Mouse (Mus musculus): ENCODE data around the gene Nek9. TPM values are rescaled to one million over a fixed set of nuclear protein-coding genes. Genes with fewer than 3 reads are reported as not detected.
A peak's percentile ranks its signal among the peaks of the same experiment; 100 is the strongest.

The Nek9 gene
- total RNA-seq, 2 experiments from 2014 or later = 47.7 to 51.9 TPM

DNA sequence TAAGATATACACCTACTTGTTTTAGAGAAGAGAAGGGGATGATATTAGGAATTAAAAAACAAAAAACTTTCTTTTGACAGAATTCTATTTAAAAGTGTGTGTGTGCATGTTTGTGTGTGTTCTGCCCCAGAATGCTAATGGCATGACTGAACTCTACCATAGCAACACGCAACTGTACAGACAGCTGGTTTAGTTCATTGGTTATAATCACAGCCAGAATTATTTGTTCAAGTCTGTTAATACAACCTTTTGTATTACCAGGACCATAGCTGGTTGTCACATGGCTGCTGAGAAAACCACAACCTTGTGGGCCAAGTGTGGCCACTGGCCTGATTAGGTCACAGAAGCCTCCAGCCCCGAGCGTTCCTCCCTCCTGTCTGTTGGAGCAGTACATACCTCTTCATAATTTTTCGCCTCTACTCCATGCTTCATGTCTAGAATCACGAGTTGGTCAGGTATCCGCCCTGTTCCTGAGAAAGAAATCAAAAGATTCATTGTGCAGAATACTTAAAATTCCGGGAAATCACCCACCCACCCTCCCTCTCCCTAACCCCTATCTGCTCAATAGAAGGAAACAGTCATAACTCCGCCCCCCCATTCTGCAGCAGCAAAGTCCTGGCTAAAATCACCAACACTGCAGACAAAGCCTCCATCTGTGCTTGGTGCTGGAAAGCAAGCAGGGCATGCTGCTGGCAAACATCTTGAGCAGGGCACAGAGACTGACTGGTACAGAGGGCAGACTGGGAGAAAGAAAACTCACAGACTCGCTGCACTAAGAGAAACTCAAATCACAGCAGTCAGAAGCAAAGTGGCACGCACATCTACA lies 11.5 kb upstream of the Nek9 start:
- DNase-seq = no peak
- intact Hi-C loops (cut with DNase I; ENCODE audit: low total_unique reads) = no loop called here

DNA sequence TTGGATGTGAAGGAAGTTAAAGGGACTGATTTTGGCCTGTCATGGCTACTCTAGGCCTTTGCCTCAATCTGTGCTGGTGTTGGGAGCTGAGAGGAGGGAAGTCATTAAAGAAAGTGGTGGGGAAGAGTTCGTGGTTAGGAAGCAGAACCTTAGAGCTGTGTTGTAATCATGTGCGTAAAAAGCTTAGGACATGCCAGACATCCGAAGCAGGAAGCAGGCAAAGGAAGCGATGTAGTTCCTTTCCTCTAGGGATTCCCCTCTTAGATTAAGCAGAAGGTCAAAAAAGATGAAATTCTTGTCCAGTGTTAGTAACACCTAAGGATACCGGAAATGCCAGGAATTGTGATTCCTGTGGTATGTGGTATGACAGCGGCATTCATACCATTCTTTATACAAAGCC lies 9.2 kb upstream of the Nek9 start:
- intact Hi-C loops (cut with DNase I; ENCODE audit: low total_unique reads) = loop anchor here (5.0 kb wide), 1 partner anchor 314 kb away; no protein-coding TSS in a partner anchor

DNA sequence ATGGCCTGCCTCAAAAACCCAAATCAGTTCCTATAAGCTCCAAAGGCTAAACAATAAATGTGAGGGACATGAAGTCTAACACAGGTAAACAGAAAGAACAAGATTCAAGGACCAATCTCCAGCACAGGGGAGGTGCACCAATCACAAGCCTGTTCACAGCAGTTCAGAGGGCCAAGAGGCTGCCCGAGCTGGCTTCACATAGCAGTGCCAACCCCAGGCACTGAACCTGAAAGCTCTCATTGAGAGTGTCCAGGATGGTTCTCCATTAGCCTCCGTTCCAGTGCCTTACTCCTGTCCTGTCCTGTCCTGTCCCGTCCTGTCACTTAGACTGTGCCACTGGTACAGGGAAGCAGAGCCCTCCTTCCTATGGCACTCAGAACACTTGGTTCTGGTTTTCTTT lies 8.0 kb upstream of the Nek9 start:
- DNase-seq = no peak
- intact Hi-C loops (cut with DNase I; ENCODE audit: low total_unique reads) = loop anchor here (5.0 kb wide), 1 partner anchor 315 kb away; no protein-coding TSS in a partner anchor

More for the DNA sequence above, 9.2 kb upstream of the Nek9 start:
- DNase-seq = no peak

DNA sequence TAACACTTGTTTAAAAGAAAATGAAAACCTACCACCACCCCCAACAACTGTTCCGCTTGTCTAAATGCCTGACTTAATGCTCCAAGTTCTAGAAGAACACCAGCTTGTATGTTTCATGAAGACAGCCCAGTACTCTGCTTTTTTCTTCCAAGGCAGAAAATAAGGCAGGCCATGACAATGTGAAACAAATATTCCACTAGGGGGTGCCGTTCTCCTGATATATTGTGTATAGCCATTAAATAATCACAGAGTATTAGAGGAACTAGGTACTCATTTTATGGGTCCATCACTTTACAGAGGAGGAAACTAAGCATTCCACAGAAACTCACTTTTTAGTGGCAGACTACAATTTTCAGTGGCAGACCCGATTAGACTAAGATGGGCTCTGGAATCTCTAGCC lies 7.2 kb upstream of the Nek9 start:
- intact Hi-C loops (cut with DNase I; ENCODE audit: low total_unique reads) = loop anchor here (5.0 kb wide), 1 partner anchor 316 kb away; no protein-coding TSS in a partner anchor
- no peak for DNase-seq

DNA sequence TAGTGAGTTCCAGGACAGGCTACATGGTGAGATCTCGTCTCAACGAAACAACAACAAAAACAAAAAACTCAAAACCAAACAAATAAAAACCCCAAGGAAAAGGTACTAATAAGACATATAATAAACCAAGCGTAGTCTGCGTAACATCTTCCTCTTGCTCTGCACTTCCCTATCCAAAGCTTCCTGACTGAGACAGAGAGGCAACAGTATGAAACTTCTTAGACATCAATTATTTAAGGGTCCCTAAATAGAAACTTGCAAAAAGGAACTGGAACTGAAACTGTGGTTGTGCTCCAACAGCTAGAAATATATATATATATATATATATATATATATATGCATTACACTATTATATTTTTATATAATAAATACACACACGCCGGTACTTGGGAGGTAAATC lies 6.4 kb upstream of the Nek9 start:
- intact Hi-C loops (cut with DNase I; ENCODE audit: low total_unique reads) = loop anchor here (2.0 to 5.0 kb wide), 2 partner anchors 141 to 317 kb away; no protein-coding TSS in a partner anchor

DNA sequence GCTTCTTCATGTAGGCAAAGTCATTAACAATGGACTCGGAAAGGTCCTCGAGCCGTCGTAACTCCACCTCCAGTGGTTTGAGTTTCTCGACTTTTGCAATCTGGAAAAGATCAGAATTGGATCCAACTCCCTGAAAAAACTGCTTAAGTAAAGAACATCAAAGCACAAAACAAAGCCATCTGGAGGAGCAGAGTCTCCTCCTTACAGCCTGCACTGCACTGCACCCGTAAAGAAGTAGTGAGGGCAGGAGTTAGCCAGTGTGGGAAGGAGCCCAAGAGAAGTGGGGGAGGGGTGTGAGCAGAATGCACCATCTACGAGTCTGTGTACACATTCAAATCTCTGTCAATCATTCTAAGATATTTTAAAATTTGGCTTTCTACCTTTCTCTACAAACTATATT lies 5.1 kb upstream of the Nek9 start:
- no peak for DNase-seq
- intact Hi-C loops (cut with DNase I; ENCODE audit: low total_unique reads) = loop anchor here (2.0 kb wide), 1 partner anchor 143 kb away; no protein-coding TSS in a partner anchor

More for the DNA sequence above, 6.4 kb upstream of the Nek9 start:
- DNase-seq = no peak

DNA sequence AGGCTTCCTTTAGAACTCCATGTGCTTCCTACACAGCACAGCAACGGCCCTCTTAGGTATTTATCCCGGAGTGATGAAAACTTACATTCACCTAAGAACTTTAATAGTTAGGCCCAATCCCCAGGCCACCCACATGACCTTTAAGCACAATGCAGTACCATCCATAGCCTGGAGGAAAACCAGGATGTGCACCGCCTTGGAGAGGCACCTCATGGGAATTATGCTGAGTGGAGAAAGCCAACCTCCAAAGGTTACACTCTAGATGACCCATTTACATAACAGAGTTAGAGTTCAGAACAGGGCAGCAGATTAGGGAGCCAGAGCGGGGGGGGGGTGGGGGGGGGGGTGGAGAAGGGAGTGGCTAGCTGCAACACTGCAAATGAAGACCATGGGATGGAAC lies 3.1 kb upstream of the Nek9 start:
- DNase-seq = no peak
- intact Hi-C loops (cut with DNase I; ENCODE audit: low total_unique reads) = no loop called here

DNA sequence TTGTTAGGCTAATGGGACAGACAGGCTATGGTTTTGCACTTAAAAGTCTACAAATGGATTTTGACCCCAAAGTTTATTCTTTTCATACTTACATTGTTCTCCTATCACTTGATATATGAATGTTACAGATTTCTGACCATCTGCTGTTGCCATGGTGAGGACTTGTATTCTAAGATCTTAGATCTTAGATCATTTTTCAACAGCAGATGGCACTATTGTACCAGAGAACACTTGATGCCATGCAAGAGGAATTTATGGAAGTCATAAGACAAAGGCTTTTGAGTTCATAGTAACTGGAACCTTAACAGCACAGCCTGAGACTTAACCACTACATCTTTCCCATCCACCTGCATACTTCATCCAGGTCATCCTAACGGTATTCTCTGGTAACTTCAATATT lies 2.0 kb upstream of the Nek9 start:
- DNase-seq = no peak
- intact Hi-C loops (cut with DNase I; ENCODE audit: low total_unique reads) = no loop called here

DNA sequence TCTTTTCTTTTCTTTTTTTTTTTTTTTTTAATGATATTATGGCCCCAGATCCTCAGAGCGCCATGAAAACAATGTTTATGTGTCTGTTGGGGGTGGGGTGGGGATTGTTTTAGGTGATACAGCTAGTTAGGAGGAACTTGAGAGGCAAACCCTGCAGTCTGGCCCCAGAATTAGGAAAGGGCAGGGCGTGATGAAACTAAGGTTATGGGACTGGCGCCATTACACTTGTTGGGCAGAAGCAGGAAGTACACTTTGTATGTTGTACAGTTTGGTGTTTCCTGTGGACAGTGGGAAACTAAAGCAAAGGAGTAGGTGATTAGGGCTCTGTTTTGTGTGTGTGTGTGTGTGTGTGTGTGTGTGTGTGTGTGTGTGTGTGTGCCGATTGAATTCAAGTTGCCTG lies 785 bp upstream of the Nek9 start:
- DNase-seq = no peak
- intact Hi-C loops (cut with DNase I; ENCODE audit: low total_unique reads) = no loop called here

DNA sequence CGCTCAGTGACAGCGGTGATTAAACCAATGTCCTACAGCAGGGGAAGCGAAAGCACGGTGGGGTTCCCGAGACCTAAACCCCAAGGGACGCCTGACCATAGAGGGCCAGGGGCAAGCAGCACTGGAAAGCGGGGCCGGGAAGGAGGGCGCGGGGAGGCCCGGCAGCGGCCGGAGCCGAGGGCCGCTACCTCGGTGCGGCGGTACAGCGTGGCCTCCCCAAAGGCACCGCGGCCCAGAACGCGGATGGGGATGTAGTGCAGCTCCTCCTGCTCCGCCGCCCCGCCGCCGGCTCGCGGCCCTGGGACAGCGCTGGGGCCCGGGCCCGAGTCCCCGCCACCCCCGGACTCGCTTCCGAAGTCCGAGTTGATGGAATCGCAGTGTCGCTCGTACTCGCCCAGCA lies 347 bp downstream of the Nek9 start:
- intact Hi-C loops (cut with DNase I; ENCODE audit: low total_unique reads) = no loop called here
- peak; percentile 26 for DNase-seq

DNA sequence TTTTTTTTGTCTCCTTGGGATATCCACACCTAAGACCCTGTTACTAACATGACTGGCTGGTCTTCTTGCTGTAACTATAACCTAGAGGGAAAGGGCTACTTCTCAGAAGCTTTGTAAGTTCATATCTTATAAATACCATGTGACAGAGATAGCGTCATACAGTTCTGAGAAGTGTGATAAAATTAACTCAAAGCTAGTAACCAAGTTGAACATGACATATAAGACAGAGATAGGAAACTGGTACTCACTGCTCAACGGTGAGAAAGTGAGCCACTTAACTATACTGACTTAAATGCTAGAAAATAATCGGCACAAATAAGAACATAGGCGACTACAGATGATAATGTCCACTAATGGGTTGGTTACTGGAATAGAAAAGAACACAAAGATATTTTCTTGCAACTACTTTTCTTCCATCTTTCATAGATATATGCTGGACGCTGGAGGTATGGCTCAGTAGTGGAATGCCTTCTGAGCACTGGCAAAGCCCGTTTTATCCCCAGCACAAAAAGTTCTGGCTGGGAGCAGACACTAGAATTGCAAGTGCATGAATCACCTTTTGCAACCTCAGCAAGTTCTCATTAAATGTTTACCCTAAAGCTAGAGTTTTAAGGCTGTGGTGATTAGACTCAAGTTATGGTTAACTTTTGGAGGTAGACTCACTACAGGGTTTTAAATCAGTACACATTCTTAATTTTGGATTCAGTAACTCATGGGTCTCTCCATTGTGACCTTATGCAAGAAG lies 1.4 kb downstream of the Nek9 start:
- intact Hi-C loops (cut with DNase I; ENCODE audit: low total_unique reads) = no loop called here

DNA sequence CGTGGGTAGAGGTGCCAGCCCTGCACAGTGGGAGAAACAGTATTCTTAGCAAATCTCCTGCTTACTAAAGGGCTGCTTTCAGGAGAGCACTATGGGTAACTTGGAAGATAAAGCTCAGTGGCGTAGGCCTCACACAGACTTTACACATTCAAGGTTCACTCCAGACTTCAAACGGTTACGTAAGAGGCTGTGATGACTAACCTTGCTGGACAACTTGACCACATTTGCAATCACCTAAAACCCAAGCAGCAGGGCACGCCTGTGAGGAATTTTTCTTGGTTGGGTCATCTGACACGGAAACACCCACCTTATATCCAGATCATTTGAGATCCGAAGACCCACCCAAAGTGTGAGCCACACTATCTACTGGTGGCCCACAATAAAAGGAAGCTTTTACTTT lies 9.0 kb downstream of the Nek9 start:
- intact Hi-C loops (cut with DNase I; ENCODE audit: low total_unique reads) = no loop called here
- DNase-seq = no peak

More for the DNA sequence above, 1.4 kb downstream of the Nek9 start:
- DNase-seq = no peak

DNA sequence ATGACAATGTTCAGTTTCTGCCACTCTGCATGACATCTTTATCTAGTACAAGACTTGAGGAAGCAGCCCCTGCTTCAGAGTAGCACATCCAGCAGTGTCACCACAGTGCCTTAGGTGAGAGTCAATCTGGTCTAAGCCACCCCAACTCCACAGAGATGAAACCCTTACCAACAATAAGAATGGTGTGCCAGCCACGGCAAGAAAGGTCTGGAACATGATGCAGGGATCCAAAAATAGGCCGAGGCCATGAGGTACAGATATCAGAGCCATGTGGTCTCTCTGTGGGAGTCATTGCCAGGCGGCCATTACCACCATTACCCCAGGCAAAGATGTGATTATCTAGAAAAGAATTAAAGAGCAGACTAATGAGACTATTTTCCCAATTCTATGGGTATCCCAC lies 30.5 kb downstream of the Nek9 start:
- DNase-seq = no peak
- intact Hi-C loops (cut with DNase I; ENCODE audit: low total_unique reads) = loop anchor here (5.0 kb wide), 1 partner anchor 166 kb away; no protein-coding TSS in a partner anchor

DNA sequence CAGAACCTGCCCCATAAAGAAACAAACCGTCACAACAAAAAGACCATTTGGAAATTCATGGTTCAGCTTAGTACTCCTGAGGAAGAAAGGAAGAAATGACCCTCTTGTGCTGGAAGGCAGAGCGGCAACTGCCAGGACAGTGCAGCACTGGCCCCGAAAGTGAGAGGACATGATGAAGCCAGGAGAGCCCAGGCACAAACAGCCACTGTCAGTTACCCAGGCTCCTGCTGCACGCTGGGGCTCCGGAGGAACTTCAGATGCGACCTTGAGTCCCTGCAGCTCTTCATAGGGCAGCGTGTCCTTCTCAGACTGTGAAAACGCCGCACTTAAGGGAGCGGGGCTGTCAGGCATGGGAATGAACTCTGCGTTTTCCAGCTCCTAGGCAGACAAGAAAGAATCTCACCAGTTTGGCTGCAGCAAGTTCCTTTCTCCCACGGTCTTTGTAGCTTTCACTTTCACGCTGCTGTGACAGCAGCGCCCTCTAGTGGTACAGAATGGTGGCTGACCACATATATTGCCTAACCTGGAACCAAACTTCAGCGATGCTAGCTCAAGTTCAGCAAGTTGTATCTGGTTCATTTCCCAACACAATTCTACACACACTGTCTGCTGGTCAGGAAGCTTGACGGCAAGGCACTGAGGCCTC lies 33.8 kb downstream of the Nek9 start:
- intact Hi-C loops (cut with DNase I; ENCODE audit: low total_unique reads) = loop anchor here (5.0 kb wide), 1 partner anchor 163 kb away; no protein-coding TSS in a partner anchor
- DNase-seq = peak; percentile 78

DNA sequence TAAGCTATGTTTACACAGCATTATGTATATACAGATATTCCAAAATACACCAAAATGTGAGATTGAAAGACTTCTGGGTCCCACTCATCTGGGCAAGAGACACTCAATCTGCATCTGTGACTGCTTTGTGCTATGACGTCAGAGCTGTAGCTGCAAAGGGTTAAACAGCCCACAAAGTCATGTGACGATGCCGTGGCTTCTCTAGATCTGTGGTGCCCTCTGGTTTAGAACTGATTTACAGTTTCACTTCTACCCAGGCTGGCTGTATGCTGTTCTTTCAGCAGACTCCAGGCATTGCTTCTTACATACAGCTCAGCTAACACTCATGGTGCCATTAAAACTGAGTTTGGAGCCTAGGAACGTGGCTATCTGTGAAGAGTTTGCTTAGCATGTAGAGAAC lies 34.4 kb downstream of the Nek9 start:
- intact Hi-C loops (cut with DNase I; ENCODE audit: low total_unique reads) = loop anchor here (5.0 kb wide), 2 partner anchors 132 to 162 kb away; no protein-coding TSS in a partner anchor
- DNase-seq = no peak

DNA sequence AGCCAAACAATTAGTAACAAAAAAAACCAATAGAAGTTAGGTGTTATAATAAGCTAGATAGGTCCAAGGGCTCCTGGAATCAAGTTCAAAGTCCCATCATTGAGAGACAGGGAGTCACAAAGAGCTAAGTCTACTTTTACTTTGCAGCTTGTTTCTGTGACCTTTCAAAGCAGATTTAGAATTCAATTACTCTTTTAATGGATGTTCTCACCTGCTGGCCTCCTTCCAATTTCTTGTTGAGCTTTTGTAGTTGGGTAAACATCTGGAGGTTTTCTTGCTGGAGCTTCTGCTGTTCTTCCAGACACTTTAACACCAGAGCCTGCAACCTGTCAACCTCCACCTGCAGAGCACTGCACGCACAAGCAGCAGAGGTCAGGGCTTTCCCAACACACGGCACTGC lies 35.9 kb downstream of the Nek9 start:
- intact Hi-C loops (cut with DNase I; ENCODE audit: low total_unique reads) = loop anchor here (5.0 kb wide), 1 partner anchor 131 kb away; no protein-coding TSS in a partner anchor
- DNase-seq = no peak

DNA sequence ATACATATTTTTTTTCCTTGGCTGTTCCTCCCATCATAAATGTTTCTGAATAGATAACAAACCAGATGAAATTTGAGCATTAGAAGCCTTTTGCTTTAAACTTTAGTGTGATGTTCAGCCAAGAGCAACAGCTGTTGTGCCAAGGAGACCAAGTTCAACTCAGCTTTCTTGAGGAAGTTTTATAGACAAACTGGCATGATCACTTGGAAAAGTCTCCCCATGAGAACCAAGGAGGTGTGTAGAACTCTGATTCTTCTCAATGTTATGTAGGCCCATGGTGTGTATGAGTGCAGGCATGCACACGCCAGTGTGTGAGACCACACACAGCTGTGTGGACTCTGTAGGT lies 40.4 kb downstream of the Nek9 start:
- intact Hi-C loops (cut with DNase I; ENCODE audit: low total_unique reads) = no loop called here
- DNase-seq = no peak

DNA sequence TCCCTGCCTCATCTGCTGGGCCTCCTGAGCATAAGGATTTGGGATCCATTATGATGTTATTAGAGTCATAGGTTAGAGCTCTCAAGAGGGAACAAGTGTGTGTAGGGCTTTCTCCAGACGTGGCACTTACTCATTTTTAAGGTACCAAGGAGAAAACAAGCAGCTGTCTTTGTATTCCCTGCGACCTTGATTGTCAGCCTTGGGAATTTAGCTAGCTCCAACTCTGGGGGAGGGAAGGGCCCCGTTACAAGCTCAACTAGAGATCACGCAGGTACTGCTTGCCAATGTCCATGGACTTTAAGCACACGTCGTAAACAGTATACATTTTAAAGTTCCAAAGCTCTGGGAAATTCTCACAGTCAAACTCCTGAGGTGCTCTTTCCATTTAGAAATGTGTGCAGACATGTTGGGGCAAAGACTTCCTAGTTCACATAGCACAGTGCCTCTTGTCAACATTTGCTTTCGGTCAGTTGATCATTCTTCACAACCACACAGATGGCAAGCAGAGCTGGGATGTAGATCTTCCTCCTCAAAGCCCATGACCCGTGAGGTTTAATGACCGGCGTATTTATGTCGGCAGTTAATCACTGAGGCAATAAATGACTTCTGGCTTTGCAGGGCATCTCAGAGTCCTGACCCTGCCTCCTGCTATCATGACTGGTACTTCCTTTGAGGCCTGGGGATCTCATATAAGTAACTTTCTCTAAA lies 40.9 kb downstream of the Nek9 start:
- intact Hi-C loops (cut with DNase I; ENCODE audit: low total_unique reads) = no loop called here
- no peak for DNase-seq

DNA sequence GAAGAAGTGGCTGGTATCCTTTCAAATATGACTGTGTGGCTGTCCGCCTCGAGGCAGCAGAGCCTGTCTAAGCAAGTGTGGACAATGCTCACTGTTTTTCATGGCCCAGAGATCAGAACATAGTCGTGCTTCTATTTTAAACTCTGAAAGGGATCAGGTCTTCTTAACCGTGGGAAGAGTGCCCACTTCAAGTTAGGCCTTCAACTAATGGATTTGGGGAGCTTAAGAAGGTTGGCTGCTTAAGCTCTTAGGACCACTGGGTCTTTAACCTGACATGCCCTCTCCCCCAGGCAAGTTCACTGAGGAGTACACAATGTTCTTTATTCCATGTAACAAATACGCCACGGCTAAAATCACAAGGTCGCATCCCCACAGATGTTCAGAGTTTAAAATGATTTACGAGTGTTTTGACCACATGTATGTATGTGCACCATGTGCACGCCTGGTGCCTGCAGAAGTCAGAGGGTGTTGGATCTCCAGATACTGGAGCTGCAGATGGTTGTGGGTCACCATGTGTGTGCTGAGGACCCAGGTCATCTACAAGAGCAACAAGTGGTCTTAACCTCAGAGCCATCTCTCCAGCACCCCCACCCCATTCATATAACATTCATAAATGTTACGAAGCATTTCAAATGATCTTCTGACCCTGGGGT lies 41.7 kb downstream of the Nek9 start:
- intact Hi-C loops (cut with DNase I; ENCODE audit: low total_unique reads) = no loop called here
- DNase-seq = no peak
